Mouse (Mus musculus) heart, postnatal 4 days (tissue): Measurements from ENCODE around the gene G530012D18Rik. TPM values are rescaled to one million over a fixed set of nuclear protein-coding genes. Genes with fewer than 3 reads are reported as not detected.
"Not testable (repeated sequence)": the region's sequence is repeated elsewhere in the genome, so short reads cannot be mapped to it uniquely, and the experiment has no call there.

ENCODE experiments used
- DNase-seq: peaks from one replicate; pipeline ENCODE4 v3.0.0; 2021
- total RNA-seq, 2 experiments: library from RNA; stranded (reverse); gene quantifications; 2 replicates each; pipeline ENCODE4 v1.2.3; 2021

The G530012D18Rik gene
- not detected for total RNA-seq

DNA sequence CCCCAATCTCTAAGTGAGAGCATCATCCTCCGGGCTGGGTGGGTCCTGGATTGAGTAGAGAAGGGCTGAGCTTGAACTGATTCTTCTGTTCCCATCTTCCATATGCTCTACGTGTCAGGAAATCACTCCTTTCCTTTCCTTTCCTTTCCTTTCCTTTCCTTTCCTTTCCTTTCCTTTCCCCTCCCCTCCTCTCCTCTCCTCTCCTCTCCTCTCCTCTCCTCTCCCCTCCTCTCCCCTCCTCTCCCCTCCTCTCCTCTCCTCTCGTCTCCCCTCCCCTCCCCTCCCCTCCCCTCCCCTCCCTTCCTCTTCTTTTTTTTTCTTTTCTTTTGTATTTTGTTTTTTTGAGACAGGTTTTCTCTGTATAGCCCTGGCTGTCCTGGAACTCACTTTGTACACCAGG is at the start of gene G530012D18Rik:
Gene G530012D18Rik (plus strand): TSS at position 301 of the 400 bp plus-strand sequence.
- not testable (repeated sequence) for DNase-seq

DNA sequence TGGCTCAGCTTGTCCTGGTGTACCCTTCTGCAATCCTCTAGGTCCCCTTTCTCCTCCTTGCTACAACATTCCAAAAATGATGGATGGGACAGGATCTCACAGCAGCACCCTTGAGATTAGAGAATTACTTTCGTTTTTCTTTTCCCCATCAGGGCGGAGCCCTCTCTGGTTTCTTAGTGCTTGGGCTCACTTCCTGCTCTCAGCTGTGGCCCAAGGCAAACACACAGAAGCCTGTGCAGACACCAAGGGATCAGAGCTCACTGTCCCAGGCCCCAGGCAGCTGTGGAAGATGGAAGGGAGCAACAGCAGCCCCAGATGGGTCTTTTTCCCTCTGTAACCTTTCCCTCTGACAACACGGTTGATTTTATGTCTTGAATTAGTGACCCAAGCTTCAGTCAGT is 49.1 kb upstream of the G530012D18Rik start:
- not testable (repeated sequence) for DNase-seq

DNA sequence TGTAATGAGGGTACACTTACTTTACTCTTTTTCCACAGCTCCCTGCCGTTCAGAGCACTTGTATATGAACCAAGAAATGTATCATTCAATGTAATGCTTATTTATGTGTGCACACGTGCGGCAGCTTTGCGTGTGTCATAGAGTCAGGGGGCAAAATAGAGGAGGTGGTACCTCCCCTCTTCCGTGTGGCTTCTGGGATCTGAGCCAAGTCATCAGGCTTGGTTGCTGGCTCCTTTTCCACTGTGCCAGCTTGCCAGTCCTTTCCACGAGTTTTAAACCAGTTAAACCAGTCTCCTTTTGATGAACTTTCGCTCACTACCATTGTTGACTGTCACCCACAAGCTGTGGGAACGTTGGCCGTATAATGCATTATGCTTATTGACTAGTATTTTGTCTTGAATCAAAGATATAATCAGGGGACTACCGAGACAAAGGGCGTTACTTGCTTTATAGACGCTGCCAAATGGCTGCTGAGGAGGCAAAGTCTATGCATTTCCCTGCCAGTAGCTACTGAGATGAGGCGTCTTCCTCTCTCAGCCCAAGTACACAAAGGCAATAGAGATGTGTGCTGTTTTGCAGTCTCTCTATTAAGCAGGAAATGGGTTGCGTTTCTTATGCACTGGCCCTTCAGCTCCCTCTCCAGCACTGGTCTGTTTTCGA is 46.9 kb upstream of the G530012D18Rik start:
- DNase-seq = not testable (repeated sequence)

DNA sequence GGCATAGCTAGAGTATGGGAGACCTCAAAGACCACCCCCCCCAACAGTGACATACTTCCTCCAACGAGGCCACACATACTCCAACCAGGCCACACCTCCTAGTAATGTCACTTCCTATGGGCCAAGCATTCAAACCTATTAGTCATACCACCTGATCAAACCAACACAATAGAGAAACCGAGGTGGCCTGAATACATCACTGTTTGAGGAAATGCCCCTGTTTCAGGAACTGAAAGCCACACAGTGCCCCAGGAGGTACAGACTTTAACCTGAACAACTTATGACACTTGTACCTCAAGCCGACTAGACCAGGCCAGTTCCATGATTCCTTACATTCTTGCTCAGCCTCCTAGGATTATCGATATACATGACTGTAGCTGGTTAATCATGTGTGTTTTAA is 31.7 kb upstream of the G530012D18Rik start:
- DNase-seq = not testable (repeated sequence)

DNA sequence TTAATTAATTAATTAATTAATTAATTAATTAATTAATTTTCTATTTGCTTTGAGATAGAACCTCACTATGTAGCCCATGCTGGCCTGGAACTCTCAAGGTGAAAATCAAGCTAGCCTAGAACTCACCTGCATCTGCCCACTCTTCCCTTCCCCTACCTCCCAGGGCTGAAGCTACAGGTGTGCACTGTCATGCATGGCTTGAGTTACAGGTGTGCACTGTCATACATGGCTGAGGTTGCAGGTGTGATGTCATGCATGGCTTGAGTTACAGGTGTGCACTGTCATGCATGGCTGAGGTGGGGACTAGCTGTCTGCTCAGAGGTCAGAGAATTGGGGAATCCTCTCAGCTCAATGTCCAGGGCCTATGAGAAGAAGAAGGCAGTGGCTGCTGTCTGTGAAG is 29.0 kb upstream of the G530012D18Rik start:
- DNase-seq = not testable (repeated sequence)

DNA sequence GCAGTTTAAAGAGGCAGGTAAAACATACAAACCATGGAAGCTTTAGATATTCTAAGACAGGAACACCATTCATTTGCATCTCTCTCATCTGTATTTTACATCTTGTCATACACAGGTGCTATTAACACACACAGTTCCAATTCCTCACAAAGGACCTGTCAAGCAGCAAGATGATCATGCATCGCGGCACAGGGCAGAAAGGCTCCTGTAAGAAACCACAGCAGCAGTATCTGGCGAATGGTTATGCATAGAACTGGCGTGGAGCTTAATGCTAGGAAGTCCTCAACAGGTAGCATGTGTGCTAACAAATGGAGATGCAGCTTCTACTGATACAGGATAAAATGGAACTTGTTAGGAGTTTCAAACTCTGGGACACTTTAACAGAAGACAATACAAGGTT is 20.2 kb upstream of the G530012D18Rik start:
- DNase-seq = peak; percentile 18

DNA sequence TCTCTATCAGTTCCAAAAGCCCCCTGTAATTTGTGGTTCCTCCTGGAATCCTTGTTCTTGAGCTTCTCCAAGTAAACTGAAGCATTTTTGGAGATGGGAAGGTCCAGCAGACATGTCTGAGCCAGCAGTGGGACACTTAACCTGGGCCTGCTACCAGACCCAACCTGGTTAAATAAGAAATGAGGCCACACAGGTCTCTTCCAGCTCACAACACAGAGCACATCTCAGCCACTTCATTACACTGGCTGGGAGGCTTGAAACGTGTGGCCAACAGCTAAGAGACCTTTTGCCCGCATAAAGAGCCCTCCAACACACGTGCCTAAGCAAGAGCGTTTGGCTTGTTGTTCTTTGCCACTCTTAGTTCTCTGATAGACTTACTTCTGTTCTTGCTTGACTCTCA is 1.9 kb upstream of the G530012D18Rik start:
- DNase-seq = not testable (repeated sequence)

DNA sequence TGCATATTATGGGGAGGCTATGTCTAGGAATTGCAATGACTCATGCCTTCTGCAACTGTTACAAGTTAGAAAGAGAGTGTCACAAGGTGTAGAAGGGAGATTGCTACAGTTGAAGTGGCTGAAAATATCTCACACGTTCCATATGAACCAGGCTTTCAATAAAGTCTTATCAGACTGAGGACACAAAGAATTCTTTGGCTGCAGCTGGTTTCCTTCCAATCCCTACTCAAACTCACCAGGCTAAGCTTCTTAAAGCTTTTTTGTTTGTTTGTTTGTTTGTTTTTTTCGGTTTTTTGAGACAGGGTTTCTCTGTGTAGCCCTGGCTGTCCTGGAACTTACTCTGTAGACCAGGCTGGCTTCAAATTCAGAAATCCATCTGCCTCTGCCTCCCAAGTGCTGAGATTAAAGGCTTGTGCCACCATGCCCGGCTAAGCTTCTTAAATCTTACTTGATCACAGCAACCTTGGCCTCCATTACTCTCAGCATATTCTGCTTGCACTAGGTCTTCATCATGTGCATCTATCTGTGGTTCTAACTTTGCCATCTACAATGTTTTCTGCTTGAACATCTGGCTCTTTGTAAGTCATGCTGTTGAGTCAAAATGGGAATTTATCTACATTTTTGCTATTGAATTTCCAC is 3.0 kb downstream of the G530012D18Rik start:
- not testable (repeated sequence) for DNase-seq

DNA sequence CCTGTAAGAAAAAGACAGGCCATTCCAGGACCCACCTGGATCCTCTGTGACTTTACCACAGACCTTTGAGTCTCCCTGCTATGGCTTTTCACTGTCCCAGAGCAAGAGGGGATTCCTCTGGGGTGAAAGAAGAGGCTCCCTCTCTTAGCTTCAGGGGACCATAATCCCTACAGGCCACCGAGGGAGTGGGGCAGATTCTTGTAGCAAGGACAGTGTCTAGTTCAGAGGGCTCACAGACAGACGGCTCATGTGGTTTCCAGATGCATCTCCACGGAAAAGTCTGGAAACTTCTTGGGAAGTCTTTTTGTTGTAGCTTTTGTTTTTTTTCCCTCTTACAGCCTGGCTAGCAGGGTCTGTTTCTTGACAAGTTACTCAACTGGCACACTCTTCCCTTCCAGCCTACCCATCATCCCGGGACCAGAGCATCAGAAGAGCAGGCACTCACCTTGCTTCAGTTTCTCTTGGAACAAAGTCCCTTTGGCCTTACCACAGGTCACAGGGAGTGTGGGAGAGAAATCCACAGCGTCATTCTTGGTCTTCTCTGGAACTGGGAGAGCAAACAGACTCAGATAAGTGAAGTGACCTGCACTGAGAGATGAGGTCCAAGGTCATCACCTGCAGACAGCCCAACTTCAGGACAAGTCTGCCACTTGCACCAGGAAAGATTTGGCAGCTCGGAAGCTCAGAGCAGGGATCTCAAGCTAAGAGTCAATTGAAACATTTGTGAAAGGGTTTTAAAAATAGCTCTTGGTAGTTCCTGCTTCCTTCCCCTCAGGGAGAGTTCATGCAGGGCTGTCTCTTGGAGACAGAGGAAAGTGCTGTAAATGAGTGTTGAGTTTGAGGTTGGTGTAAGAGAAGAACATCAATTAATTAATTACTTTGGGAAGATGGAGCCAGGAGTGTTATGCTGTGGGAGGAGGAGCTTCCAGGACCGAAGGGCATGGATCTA is 4.0 kb downstream of the G530012D18Rik start:
- DNase-seq = not testable (repeated sequence)

- DNase-seq = not testable (repeated sequence)
Measured at GRCm38 (mm10) chr1:85580148-85580534, 4.7 kb downstream of the G530012D18Rik start.

DNA sequence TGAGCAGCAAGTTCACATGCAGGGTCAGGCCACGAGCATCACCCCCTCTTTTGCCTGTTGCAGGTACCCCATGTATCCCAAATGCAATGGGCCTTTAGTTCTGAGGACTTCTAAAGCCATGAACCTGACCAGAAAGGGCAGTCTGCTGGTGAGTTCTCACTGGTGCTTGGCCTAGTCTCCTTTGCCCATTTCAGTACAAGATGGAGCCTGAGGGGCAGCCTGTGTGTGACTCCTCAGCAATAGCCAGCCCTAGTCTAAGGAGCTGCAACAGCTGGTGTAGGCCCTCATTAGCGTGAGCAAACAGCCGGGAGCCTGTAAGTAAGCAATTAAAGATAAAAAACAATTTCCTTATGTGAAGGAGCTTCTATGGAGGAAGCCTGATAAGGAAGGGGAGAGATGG is 5.1 kb downstream of the G530012D18Rik start:
- not testable (repeated sequence) for DNase-seq

DNA sequence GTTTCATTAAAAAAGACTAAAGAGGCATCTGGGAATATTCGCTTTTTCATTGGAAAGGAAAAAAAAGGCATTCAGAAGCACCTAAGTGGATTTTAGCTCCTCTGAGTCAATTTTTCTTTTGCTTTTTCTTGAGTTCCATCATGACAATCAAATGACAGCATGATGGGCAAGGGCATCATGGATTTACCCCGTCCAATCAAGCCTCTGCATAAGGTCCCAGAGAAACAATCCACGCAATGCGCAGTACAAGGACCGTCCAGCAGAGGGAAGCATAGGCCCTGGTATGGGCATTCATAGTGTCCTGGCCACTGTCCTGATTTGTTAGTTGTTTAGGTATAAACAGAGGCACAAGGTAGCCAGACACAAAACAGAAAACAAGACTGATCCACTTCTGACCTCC is 6.0 kb downstream of the G530012D18Rik start:
- not testable (repeated sequence) for DNase-seq

DNA sequence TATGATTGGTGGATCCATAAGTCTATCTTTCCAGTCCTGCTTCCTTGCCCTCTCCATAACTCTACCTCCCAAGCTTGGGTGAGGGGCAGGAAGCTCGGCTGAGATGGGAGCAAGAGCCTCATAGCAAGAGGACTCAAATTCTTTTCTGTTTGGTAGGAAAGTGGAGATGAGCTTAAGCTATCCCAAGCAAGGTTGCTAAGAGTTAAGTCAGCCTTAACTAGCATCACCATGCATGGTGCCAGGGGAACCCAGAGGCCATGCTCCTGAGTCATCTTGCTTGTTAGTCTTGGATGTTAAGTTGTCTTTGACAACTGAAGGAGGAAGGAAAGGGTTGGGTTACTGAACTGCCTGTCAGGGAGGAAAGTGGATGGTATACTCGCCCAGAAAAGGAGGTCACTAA is 13.2 kb downstream of the G530012D18Rik start:
- DNase-seq = not testable (repeated sequence)

DNA sequence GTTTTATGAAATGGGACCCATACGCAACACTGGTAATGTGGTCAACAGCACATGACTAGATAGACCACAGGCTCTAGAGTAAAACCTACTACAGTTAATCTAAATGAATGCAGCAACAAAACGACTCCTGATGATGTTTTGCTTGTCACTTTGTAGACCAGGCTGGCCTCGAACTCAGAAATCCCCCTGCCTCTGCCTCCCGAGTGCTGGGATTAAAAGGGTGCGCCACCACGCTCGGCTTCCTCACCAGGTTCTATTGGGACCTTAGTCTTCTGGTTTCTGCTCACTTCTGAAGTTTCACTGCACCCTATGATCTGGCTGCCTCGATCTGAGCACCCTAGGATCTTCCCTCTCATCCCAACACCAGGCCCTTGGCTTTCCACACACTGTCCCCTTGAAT is 17.1 kb downstream of the G530012D18Rik start:
- not testable (repeated sequence) for DNase-seq

DNA sequence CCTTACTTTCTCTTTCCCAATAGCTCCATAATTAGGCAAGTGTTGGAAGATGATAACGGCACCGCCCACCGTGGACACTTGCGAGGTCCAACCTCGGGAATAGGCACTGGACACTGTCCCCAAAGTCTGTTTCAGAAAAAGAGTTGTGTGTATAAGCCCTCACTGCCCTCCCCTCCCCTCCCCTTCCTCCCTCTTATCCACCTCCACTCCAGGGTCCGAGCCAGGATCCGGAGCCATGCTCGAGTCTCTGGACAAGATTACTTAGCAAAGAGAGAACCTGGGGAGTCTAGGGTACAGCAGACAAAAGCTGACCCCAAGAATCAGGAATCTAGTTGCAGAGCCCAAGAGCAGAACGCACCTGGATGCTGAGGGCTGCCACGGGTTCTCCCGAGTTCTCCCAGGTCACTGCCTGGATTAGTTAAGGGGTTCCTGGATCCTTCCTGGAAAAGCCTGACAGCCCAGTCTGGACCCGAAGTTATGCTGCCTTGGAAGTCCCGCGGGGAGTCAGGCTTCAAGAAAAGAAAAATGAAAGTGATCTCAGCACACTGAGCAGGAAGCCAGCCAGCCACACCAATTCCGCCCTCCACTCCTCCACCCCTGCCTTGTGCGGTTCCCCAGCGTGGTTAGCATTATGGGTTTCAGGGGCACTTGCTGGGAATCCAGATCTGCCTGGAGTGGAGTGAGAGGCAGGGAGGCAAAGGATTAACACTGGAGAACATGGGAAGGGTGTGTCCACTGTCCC is 23.0 kb downstream of the G530012D18Rik start, which contains the start of gene Sp110:
Gene Sp110 (minus strand): TSS at position 547 of the 742 bp plus-strand sequence.
- DNase-seq = not testable (repeated sequence)

DNA sequence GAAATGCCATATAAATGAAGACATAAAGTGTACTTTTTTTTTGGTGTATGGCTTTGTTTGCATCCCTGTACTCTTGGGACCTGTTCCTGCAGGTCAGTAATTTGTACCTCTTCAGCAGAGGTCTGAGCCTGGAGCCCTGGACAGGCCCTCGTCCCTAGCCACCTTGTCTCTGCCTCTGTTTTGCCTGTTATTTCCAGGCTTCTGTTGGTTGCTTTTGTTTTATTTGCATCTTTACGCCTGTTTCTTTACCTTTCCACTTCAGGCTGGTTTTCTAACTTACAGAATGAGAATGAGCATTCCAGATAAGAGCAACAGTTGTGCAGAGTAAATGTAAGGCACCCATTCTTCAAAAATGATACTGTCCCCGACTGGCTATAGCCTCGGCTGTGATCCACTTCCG is 24.6 kb downstream of the G530012D18Rik start, which contains the start of gene Sp140:
Gene Sp140 (plus strand): TSS at position 301 of the 400 bp plus-strand sequence.
- DNase-seq = not testable (repeated sequence)

GRCm38 (mm10) chr1:85600794-85601193 is 25.3 kb downstream of the G530012D18Rik start:
- not testable (repeated sequence) for DNase-seq

DNA sequence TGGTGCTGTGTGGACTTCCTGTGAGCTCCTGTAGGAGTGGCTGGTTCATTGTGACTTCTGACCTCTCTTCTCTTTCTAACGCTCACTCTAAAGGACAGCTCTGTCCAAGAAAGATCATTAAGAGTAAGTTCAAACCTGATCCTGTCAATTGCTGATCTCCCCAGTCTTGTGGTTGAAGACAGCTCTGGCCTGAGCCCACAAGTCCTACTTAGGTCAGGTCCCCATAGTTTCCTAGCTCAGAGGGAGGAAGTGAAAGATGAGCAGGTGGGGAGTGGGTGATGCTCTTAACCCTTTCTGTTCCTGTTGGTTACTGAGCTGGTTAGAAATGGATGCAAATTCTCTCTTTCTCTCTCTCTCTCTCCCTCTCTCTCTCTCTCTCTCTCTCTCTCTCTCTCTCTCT is 28.9 kb downstream of the G530012D18Rik start:
- DNase-seq = not testable (repeated sequence)

- not testable (repeated sequence) for DNase-seq
Measured at GRCm38 (mm10) chr1:85608361-85608760, 32.9 kb downstream of the G530012D18Rik start.

DNA sequence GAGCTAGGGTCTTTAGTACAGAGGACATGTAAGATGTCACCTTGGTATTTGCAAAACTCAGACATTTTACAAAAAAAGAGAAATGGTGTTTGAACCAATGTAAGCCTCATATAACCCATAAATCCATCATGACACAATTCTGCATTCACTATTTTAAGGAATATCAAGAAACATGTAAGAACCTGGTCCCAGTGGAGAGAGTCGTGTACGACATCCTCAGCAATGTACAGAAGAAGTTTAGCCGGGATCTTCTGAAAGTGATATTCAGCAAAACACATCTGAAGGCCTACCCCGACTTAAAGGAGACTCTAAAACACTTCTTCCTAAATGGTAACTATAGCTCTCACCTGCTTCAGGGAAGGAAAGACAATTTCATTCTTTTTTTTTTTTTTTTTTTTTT is 35.1 kb downstream of the G530012D18Rik start:
- DNase-seq = not testable (repeated sequence)

DNA sequence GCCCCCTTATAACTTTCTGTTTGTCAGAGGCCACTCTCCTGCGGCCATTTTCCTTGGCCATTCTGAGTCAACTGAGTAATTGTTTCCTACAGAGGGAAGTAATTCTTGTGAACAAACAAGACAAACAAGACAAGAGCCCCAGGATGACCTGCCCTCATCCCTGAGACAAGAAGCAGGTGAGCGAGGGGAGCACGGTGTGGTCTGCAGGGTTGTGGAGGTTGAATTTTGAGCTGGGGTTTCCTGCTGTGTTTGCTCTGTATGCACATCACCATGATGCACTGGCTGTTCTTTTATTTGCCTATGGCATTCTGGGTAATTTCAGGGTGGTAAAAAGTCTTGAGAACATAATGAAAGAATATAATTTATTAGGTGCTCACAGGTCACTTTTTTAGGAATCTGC is 39.6 kb downstream of the G530012D18Rik start:
- DNase-seq = not testable (repeated sequence)

GRCm38 (mm10) chr1:85615819-85616218 is 40.3 kb downstream of the G530012D18Rik start:
- DNase-seq = not testable (repeated sequence)
